Mouse (Mus musculus) layer of hippocampus, adult 18-20 months (tissue): ENCODE data around the gene Ms4a6b. TPM values are rescaled to one million over a fixed set of nuclear protein-coding genes. Genes with fewer than 3 reads are reported as not detected.
"Not testable (repeated sequence)": the region's sequence is repeated elsewhere in the genome, so short reads cannot be mapped to it uniquely, and the experiment has no call there.

Source experiments
- DNase-seq, 2 experiments: peaks; one replicate each; pipeline ENCODE4 v3.0.0; 2022; ENCODE audit warnings: low spot score in 2 of 2
- long read RNA-seq: library from polyadenylated mRNA; stranded (forward); transcript quantifications from one replicate; pipeline ENCODE4 v2.0.0, GENCODE M21; 2021
- total RNA-seq, 2 experiments: library from RNA; stranded (reverse); gene quantifications; 2 replicates each; pipeline ENCODE4 v1.2.3; 2021

Gene Ms4a6b
- total RNA-seq = 1 to 10 TPM; 1.2 to 2.1 TPM
- long read RNA-seq = 0 reads

DNA sequence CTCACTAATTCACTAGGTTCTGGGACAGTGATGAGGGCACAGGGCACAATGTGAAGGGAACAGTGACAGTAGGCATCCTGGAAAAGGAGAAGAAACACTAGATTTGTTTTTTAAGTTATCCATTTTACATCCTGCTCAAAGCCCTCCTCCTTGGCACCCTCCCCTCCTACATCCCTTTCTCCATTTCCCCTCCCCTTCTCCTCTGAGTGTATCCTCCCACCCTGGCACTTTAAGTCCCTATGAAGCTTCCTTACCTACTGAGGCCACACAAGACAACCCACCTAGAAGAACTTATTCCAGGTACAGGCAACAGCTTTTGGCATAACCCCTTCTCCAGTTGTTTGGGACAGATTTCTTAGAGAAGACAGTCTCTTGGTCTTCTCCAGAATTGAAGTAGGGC is at the start of gene Ms4a6b:
Gene Ms4a6b (plus strand): TSS at position 267 of the 400 bp plus-strand sequence.
- DNase-seq = no peak

DNA sequence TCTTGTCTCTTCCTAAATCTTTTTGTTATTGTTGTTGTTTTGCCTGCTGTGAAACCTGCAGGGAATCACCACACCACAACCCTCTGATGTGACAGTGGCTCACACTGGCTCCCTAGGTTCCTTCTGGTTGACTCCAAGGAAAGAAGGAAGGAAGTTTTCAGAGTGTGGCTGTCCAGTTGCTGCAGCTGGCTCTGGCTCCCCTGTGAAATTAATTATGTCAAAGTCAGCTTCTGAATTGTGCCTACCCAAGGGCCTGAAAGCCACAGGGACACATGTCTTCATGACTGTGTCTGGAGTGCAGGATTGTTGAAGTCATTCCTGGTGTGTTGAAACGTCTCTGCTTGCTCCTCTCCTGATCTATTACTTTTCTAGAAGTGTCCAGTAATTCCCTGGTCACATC is 48.0 kb upstream of the Ms4a6b start:
- DNase-seq = not testable (repeated sequence)

DNA sequence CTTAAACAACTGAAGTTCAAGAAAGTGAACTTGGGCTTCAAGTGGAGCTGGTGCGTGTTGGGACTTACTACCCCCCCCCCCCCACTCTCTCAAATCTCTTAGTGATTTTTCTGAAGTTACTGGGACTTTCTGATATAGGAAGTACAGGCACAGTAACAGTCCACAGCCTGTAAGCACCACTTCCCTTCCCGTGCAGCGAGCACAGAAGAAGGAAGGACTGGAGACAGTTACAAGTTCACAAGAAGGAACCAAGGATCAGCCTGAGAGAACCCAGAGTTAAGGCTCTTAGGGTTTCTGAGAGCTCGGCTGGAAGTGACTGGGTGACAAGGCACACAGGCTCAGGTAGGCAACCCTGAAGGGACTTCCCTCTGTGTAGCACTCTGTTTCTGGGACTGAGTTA is 47.1 kb upstream of the Ms4a6b start, which contains the start of gene Ms4a6c:
Gene Ms4a6c (plus strand): TSS at position 152 of the 400 bp plus-strand sequence.
- not testable (repeated sequence) for DNase-seq

DNA sequence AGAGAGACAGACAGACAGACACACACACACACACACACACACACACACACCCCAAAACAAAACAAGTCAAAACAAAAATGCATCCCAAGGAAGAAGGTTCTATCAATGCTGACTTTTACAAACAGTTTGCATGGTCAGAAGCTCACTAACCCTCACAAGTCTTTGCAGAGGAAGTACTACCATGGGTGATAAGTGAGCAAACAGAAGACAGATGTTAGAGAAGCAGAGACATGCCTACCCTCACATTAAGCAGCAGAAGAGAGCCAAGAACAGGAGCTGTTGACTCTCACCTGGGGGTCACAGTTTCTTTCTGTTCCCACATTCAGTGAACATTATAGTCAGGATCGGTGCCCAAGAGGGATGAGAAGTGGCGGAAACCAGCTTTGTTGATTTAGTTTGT is 36.6 kb upstream of the Ms4a6b start:
- no peak for DNase-seq

DNA sequence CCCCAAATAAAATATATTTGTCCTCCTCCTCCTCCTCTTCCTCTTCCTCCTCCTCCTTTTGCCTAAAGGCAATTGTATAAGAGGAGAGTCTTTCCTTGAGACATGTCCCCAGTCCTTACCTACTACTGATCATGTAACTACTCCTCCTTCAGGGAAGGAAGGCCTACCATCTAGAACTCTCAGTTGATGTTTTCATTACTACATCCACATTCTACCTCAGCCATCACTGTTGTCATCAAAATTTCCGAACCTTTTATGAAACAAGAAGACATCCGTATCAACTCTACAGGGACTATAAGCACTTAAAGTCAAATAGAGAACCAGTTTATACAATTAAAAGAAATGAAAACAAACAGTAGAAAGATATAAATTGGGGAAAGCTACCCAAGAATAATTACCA is 33.6 kb upstream of the Ms4a6b start:
- DNase-seq = no peak

DNA sequence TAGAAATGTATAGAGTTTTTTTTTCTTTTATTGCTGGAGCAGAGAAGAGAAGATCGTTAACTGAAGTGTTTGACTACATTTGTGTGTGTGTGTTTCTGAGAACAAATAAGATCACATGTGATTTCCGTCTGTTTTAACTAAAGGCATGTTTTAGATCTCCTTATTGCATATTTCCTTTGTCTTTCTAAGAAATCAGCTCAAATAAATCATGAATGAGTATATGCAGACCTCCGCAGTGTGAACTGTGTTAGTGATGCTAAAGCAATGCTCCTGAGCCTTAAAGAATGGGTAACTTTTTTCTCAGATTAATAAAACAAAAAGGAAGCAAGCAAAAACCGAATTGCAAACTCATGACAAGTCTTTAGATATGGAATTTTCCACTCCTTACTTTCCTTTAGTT is 32.4 kb upstream of the Ms4a6b start:
- DNase-seq = no peak

DNA sequence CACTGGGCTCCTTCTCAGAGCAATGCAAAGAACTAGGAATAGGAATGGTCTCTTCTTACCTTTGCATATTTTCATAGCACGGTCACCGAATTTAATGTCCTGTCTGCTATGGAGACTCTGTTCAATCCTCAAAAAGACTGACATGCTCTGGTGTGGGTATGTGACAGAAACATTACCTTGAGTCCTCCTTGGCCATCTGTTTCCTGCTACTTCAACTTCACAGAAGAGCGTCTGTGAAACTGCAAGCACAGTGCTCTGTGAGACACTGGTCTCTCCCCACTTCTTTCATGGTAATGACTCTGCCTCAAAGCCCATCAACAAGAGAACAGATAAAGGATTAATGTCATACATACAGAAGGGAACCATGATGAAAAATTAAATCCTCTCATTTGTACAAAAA is 31.9 kb upstream of the Ms4a6b start:
- no peak for DNase-seq

DNA sequence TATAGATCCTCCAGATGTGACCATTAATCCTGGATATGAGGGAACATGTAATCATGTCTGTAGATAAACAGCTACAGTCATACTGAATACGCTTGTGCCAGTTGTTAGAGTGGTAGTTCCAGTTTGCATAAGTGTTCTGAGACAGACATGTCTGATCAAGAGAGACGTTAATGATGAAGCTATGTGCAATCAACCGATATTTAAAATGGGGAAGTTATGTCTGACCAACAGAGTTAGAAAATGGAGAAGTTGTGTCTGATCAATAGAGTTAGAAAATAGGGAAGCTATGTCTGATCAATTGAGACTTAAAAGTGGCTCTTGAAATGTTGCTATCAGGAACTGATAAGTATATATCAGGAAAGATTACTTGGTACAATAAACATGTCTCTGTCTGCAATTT is 31.0 kb upstream of the Ms4a6b start:
- DNase-seq = no peak

DNA sequence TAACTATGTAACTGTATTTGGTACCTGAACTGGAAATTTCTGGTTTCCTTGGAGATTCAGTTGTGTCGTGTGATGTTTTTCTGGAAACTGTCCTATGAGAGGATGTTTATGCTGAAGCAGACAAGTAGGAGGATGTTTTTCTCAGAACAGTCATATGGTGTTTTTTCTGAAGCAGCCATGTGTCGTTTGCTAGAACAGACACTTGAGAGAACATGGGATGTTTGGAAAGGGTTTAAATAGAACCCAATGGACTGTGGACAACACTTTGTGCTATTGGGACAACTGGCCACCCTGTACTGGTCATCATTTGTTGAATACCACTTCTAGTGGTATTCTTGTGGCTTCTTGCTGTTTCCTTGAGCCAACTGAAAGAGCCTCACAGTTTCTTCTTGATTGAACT is 30.6 kb upstream of the Ms4a6b start, which contains the start of gene Gm8369:
Gene Gm8369 (plus strand): TSS at position 193 of the 400 bp plus-strand sequence.
- DNase-seq = peak; percentile 26 to 82

DNA sequence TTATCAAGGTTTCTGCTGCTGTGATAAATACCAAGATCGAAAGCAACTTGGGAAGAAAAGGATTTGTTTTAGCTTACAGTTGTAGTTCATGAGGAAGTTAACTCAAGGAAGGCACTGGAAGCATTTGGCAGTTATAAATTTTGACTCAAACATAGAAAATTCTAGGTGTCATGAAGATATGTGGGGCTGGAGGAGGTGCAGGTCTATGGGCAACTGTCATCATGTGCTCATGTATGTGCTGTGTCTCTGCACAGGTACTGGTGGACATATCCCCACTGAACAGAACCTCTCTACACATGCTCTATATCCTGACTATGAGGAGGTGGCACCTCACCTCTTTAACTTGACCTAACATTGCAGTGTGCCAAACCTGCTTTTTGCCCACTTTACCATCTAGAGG is 29.7 kb upstream of the Ms4a6b start:
- no peak for DNase-seq

DNA sequence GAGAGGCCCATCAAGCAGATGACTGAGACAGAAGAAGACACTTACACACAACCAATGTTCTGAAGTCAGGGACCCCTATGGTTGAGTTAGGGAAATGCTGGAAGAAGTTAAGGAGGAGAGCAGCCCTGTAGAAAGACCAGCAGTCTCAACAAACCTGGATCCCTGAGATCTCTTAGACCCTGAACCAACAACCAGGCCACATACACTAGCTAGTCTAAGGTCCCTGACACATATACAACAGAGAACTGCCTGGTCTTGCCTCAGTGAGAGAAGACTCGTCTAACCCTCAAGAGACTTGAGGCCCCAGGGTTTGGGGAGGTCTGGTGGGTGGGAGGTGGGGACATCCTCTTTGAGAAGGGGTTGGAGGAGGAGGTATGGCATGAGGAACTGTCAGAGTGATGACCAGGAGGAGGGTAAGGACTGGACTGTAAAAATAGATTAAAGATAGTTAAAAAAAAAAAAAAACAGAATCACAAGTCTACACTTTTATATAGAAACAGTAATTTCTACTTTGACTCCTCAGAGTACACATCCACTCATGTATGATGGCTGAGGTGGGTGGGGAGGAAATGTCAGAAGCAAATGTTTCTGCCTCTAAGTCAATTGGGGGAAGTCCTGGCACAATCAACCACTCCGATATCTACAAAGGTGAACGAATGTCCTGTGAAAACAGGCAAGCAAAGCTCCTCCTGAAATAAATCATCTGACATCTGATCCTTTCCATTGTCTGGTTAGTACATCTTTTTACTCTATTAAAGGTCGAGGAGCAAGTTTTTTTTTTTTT is 24.7 kb upstream of the Ms4a6b start:
- DNase-seq = no peak

DNA sequence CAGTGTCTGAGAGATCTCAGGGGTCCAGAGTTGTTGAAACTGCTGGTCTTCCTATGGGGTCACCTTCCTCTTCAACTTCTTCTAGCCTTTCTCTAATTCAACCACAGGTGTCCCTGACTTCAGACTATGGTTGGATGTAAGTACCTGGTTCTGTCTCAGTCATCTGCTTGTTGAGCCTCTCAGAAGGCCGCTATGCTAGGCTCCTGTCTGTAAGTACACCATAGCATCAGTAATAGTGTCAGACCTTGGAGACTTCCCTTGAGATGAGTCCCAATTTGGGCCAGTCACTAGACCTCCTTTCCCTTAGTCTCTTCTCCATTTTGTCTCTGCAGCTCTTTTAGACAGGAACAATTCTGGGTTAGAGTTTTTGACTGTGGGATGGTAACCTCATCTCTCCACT is 23.6 kb upstream of the Ms4a6b start:
- no peak for DNase-seq

DNA sequence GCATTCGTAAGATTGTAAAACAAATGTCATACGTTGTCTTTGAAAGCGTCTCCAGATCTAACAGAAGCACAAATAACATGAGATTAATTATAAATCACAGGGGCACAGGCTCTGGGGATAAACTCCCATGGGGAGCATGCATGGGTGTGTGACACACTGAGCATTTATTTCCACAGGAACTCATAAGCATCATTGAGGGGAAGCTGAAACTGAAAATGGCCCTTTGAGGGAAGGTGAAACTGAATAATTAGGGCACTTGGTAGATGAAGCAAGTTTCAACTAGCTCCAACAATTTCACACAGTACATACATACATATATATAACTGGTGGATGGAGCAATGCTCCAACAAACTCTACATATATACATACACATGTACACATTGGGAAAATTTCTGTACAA is 21.8 kb upstream of the Ms4a6b start:
- no peak for DNase-seq

DNA sequence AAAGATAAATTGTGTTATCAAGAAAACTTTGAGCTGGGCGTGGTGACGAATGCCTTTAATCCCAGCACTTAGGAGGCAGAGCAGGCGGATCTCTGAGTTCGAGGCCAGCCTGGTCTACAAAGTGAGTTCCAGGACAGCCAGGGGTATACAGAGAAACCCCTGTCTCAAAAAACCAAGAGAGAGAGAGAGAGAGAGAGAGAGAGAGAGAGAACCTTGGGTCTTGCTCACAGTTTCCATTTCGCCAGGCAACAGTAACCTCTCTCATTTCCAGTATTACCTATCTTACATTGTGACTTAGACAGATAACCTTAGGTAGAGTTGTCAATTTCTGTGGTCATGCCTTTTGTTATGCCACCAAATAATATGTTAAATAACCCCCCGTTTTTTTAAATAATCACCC is 20.0 kb upstream of the Ms4a6b start:
- no peak for DNase-seq

DNA sequence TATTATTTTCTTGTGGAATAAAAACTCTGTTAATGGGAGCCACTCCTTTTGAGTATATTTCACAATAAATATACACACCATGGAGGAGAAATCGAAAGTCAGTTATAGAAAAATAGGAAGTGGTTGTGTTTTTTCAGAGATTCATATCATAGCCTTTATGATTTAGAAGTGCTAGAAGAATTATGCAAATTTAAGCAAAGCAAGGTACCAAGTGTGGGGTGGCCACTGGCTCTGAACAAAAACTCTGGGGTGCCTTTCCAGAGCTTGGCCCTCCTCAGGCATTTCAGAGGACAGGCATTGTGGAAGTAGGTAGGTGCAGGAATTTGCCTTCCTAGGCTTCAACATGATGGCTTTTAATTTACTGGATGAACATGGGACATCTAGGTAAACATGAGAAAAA is 19.0 kb upstream of the Ms4a6b start:
- DNase-seq = not testable (repeated sequence)

DNA sequence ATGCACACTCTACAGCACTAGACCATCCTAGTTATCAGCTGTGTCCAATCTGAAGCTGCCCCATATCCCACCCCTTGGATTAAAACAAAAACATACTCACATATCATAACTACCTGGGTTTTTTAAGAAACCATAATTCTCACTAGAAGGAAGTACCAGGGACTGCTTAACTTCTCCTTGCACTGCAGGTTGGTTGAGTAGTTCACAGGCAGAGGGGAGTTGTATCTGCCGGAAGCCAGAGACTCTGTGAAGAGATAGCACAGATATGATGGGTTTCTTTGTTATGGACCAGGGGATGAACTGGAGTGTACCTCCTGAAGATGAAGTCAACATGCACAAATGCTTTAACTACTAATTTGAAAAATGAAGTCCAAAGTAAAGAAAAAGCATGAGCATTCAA is 15.5 kb upstream of the Ms4a6b start:
- no peak for DNase-seq

DNA sequence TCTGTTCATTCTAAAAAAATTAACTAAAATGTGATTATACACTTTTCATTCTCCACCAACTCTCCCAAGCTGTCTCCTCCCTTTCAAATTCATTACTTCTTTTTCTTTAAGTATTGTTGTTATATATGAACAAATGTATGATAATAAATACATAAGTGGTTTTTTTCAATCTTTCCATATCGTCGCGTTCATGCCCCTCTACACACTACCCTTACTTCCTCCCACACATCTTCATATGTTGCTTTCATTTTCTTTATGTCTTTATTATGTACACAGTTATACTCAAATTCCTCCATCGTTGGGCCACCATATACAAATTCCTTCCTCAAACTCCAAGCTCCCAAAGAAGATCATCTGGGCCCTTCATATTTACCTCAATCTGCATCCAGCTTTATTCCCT is 15.0 kb upstream of the Ms4a6b start:
- no peak for DNase-seq

DNA sequence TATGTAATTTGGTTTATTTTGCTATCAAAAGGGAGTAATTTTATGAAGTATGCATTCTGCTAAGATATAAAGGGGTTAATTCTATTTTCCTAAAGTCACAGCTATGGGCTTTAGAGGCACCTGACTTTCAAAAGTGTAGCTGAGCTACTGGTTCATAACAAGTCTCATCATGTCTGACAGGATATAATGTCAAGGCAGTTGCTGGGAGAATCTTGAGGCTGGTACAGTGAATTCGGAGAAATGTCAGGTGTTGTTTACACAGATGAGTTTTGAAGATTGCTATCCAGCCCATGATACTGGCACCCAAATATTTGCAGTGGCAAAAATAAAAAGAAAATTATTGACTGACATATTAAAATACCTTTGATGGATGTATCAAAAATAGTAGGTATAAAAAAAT is 11.5 kb upstream of the Ms4a6b start:
- no peak for DNase-seq

DNA sequence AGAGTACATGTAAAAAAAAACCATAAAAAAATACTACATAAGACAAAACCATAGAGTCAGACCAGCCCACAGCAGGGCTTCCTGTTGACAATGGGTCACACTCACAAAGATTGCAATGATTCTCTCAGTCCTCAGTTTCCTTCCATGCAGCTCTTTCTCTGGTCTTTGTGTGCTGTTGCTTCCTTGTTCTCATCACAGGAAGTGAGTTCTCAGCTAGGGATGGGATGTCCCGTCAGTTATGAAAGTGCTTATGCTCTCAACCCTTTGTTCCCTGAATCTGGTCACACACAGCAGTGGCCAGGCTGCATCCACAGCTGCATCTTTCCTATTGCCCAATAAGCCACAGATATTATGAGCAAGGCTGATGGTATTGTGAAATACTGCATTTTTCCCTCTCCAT is 2.9 kb upstream of the Ms4a6b start:
- no peak for DNase-seq

DNA sequence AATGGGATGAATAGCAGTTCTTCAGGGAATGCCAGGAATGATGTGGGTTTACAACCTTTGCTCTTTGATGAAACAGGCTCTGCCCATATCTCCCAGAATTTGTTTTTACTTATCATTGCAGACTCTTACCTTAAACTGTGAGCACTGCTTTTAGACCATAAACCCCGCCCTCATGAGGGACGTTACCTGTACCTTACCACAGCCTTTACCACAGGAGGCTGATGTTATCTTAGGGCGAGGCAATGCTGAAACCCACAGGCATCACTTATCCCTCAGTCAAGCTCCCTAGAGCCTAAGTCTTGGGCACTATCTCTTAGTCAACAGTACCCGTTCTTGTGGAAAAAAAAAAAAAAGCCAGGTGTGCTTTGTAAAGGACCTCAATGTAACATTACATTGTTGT is 533 bp downstream of the Ms4a6b start:
- DNase-seq = no peak

DNA sequence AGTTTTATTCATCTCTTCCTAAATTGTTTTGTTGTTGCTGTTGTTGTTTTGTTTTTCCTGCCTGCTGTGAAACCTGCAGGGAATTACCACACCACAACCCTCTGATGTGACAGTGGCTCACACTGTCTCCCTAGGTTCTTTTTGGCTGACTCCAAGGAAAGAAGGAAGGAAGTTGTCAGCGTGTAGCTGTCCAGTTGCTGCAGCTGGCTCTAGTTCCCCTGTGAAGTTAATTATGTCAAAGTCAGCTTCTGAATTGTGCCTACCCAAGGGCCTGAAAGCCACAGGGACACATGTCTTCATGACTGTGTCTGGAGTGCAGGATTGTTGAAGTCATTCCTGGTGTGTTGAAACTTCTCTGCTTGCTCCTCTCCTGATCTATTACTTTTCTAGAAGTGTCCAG is 1.1 kb downstream of the Ms4a6b start:
- not testable (repeated sequence) for DNase-seq

DNA sequence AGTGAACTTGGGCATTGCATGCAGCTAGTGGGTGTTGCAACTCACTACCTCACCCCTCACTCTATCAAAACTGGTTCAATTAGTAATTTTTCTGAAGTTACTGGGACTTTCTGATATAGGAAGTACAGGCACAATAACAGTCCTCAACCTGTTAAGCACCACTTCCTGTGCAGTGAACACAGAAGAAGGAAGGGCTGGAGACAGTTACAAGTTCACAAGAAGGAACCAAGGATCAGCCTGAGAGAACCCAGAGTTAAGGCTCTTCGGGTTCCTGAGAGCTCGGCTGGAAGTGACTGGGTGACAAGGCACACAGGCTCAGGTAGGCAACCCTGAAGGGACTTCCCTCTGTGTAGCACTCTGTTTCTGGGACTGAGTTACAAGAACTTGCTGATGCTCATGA is 2.0 kb downstream of the Ms4a6b start:
- DNase-seq = not testable (repeated sequence)

DNA sequence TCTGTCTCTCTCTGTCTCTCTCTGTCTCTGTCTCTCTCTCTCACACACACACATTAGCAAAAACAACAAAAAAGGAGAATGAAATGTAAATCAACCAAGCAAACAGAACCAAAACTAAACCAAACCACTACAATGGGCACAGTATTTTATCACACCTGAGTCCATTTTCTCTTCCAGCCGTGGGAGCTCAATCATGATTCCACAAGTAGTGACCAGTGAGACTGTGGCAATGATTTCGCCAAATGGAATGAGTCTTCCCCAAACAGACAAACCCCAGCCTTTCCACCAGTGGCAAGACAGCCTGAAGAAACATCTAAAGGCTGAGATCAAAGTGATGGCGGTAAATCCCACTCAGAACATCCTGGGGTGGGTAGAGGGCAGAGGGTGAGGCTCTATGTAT is 3.8 kb downstream of the Ms4a6b start:
- no peak for DNase-seq
